Mouse (Mus musculus) limb, embryonic 13.5 days (tissue): ENCODE data around the gene Mpv17. TPM values are rescaled to one million over a fixed set of nuclear protein-coding genes. Genes with fewer than 3 reads are reported as not detected.
A peak's percentile ranks its signal among the peaks of the same experiment; 100 is the strongest.

Experiments
- ATAC-seq: fragments of 200-750 bp; cut with Nextera tagmentation; 2 replicates; pipeline ENCODE4 v1.8.0; 2017; ENCODE audit warnings: low read depth, moderate number of reproducible peaks, moderate TSS enrichment; ENCODE audit not compliant: low FRiP score
- H3K27ac ChIP-seq: fragments of 300-500 bp; sonication (generic); 2 replicates; pipeline ENCODE4 v1.5.1; 2015; ENCODE audit warnings: inconsistent platforms, mild to moderate bottlenecking, moderate library complexity
- H3K27me3 ChIP-seq: fragments of 300-500 bp; sonication (generic); 2 replicates; pipeline ENCODE4 v1.6.1; 2015; ENCODE audit warnings: mild to moderate bottlenecking, inconsistent platforms
- H3K36me3 ChIP-seq: fragments of 300-500 bp; sonication (generic); 2 replicates; pipeline ENCODE4 v1.6.1; 2015; ENCODE audit warnings: inconsistent platforms, mild to moderate bottlenecking, moderate library complexity
- H3K4me1 ChIP-seq: fragments of 300-500 bp; sonication (generic); 2 replicates; pipeline ENCODE4 v1.6.1; 2015; ENCODE audit warnings: inconsistent platforms
- H3K4me2 ChIP-seq: fragments of 300-500 bp; sonication (generic); replicated peaks from 2 replicates; pipeline ENCODE4 v1.6.1; 2015; ENCODE audit warnings: inconsistent platforms, mild to moderate bottlenecking, moderate library complexity
- H3K4me3 ChIP-seq: fragments of 300-500 bp; sonication (generic); 2 replicates; pipeline ENCODE4 v1.5.1; 2015; ENCODE audit warnings: moderate library complexity, mild to moderate bottlenecking, inconsistent platforms
- H3K9ac ChIP-seq: fragments of 300-500 bp; sonication (generic); 2 replicates; pipeline ENCODE4 v1.6.1; 2015; ENCODE audit warnings: mild to moderate bottlenecking, inconsistent platforms
- H3K9me3 ChIP-seq: fragments of 300-500 bp; sonication (generic); 2 replicates; pipeline ENCODE4 v1.6.1; 2016; ENCODE audit warnings: inconsistent platforms
- WGBS: fragments of 180-500 bp; shearing (Covaris S2); methylation state at CpG from one replicate; pipeline ENCODE4 v1.1.7; 2015; 5-methylcytosine and 5-hydroxymethylcytosine counted together
- polyA plus RNA-seq: library from polyadenylated mRNA; unstranded; fragments of >200 nt; fragmentation: Nextera tagmentation; extraction: Ambion mirVana; gene quantifications from 2 replicates; pipeline ENCODE4 v1.2.1, GENCODE M21; 2015

Mpv17 gene
- polyA plus RNA-seq, 1 experiment from 2014 or later, result 69.4 TPM

- WGBS, result under 1% methylated on average over 25 of the region's 25 CpGs
- Histone ChIP-seq H3K36me3 (peaks cover 3% of the 10 kb centered on the region), H3K27me3 (no peaks in the 10 kb centered on the region), H3K27ac (peak overlapping the region; percentile 97), H3K4me2 (peak overlapping the region; percentile 94), H3K4me3 (peak overlapping the region; percentile 90), H3K4me1 (peaks cover 10% of the 10 kb centered on the region; the same call in 1 of the 2 replicates), H3K9ac (peak overlapping the region; percentile 82), H3K9me3 (no peaks in the 10 kb centered on the region)
- peak; percentile 37; the same call in 1 of the 2 replicates for ATAC-seq
Measured at GRCm38 (mm10) chr5:31179301-31179765, 25.3 kb upstream of the Mpv17 start.

- no peak overlapping the region for H3K4me3 ChIP-seq
- H3K9me3 ChIP-seq, result no peaks in the 10 kb centered on the region
- no peak for ATAC-seq
- 92% methylated on average over 4 of the region's 4 CpGs for WGBS
- no peak overlapping the region for H3K27ac ChIP-seq
- H3K9ac ChIP-seq, result no peak overlapping the region
- H3K27me3 ChIP-seq, result no peaks in the 10 kb centered on the region
- H3K4me1 ChIP-seq, result no peaks in the 10 kb centered on the region
- H3K36me3 ChIP-seq, result peaks cover 97% of the 10 kb centered on the region
- no peak overlapping the region for H3K4me2 ChIP-seq
Measured at GRCm38 (mm10) chr5:31168630-31169029, 14.6 kb upstream of the Mpv17 start.

- Histone ChIP-seq H3K27me3 (no peaks in the 10 kb centered on the region), H3K27ac (no peak overlapping the region), H3K36me3 (peaks cover 89% of the 10 kb centered on the region), H3K4me3 (no peak overlapping the region), H3K4me2 (no peak overlapping the region), H3K4me1 (no peaks in the 10 kb centered on the region), H3K9me3 (no peaks in the 10 kb centered on the region), H3K9ac (no peak overlapping the region)
- no peak for ATAC-seq
- WGBS, result 85% methylated on average over 1 of the region's 1 CpGs
Measured at GRCm38 (mm10) chr5:31164878-31165277, 10.8 kb upstream of the Mpv17 start.

GRCm38 (mm10) chr5:31162462-31162861 lies 8.4 kb upstream of the Mpv17 start:
- Histone ChIP-seq H3K27ac (no peak overlapping the region), H3K4me2 (no peak overlapping the region), H3K9ac (no peak overlapping the region), H3K9me3 (no peaks in the 10 kb centered on the region), H3K4me3 (no peak overlapping the region), H3K4me1 (no peaks in the 10 kb centered on the region), H3K36me3 (peaks cover 89% of the 10 kb centered on the region), H3K27me3 (no peaks in the 10 kb centered on the region)
- no peak for ATAC-seq

- H3K9me3 ChIP-seq, result no peaks in the 10 kb centered on the region
- ATAC-seq, result peak; percentile 12; the same call in 1 of the 2 replicates
- whole genome bisulfite sequencing, result 37% methylated on average over 6 of the region's 6 CpGs
- peaks cover 50% of the 10 kb centered on the region for H3K36me3 ChIP-seq
- peaks cover 14% of the 10 kb centered on the region for H3K4me1 ChIP-seq
- no peaks in the 10 kb centered on the region for H3K27me3 ChIP-seq
- H3K4me3 ChIP-seq, result peak overlapping the region; percentile 62
- peak overlapping the region; percentile 90 for H3K4me2 ChIP-seq
- no peak overlapping the region for H3K27ac ChIP-seq
- H3K9ac ChIP-seq, result peak overlapping the region; percentile 70
Measured at GRCm38 (mm10) chr5:31153516-31154151, 417 bp downstream of the Mpv17 start.

GRCm38 (mm10) chr5:31151746-31152145 lies 2.3 kb downstream of the Mpv17 start:
- Histone ChIP-seq H3K4me3 (no peak overlapping the region), H3K27me3 (no peaks in the 10 kb centered on the region), H3K4me1 (peaks cover 14% of the 10 kb centered on the region), H3K36me3 (peaks cover 46% of the 10 kb centered on the region), H3K4me2 (no peak overlapping the region), H3K9me3 (no peaks in the 10 kb centered on the region), H3K9ac (no peak overlapping the region), H3K27ac (no peak overlapping the region)
- ATAC-seq, result no peak
- 87% methylated on average over 3 of the region's 3 CpGs for WGBS

GRCm38 (mm10) chr5:31149781-31150180 lies 4.3 kb downstream of the Mpv17 start:
- peaks cover 11% of the 10 kb centered on the region for H3K4me1 ChIP-seq
- no peaks in the 10 kb centered on the region for H3K9me3 ChIP-seq
- H3K27ac ChIP-seq, result no peak overlapping the region
- peaks cover 51% of the 10 kb centered on the region for H3K36me3 ChIP-seq
- no peak overlapping the region for H3K4me2 ChIP-seq
- no peak for ATAC-seq
- no peaks in the 10 kb centered on the region for H3K27me3 ChIP-seq
- WGBS, result 95% methylated on average over 4 of the region's 4 CpGs
- H3K9ac ChIP-seq, result no peak overlapping the region
- H3K4me3 ChIP-seq, result no peak overlapping the region

GRCm38 (mm10) chr5:31138968-31139425 lies 15.1 kb downstream of the Mpv17 start:
- Histone ChIP-seq H3K36me3 (peaks cover 21% of the 10 kb centered on the region), H3K9me3 (no peaks in the 10 kb centered on the region), H3K9ac (no peak overlapping the region), H3K4me3 (peak overlapping the region; percentile 26; the same call in 1 of the 2 replicates), H3K4me1 (peaks cover 24% of the 10 kb centered on the region), H3K4me2 (peak overlapping the region; percentile 53), H3K27me3 (peaks cover 63% of the 10 kb centered on the region), H3K27ac (no peak overlapping the region)
- no peak for ATAC-seq
- WGBS, result 13% methylated on average over 9 of the region's 9 CpGs

- ATAC-seq, result no peak
- no peak within 1 kb of the TSS for H3K27ac ChIP-seq
- peaks cover 24% of the 10 kb centered on the region for H3K4me1 ChIP-seq
- no peak within 1 kb of the TSS for H3K9ac ChIP-seq
- 2% methylated on average over 52 of the region's 52 CpGs for WGBS
- H3K36me3 ChIP-seq, result peaks cover 17% of the 10 kb centered on the region
- H3K27me3 ChIP-seq, result peaks cover 69% of the 10 kb centered on the region
- H3K4me3 ChIP-seq, result peak within 1 kb of the TSS; percentile 26
- H3K9me3 ChIP-seq, result no peaks in the 10 kb centered on the region
- peak within 1 kb of the TSS; percentile 53 for H3K4me2 ChIP-seq
Measured at GRCm38 (mm10) chr5:31138241-31138967, 15.6 kb downstream of the Mpv17 start, which contains the start of gene Ucn. Gene Ucn, minus strand, starts transcription at chr5:31138829.

GRCm38 (mm10) chr5:31137658-31138057 lies 16.4 kb downstream of the Mpv17 start:
- WGBS, result 2% methylated on average over 13 of the region's 13 CpGs
- peaks cover 14% of the 10 kb centered on the region for H3K36me3 ChIP-seq
- peak overlapping the region; percentile 53 for H3K4me2 ChIP-seq
- peaks cover 24% of the 10 kb centered on the region for H3K4me1 ChIP-seq
- peaks cover 71% of the 10 kb centered on the region for H3K27me3 ChIP-seq
- ATAC-seq, result no peak
- H3K27ac ChIP-seq, result no peak overlapping the region
- no peaks in the 10 kb centered on the region for H3K9me3 ChIP-seq
- peak overlapping the region; percentile 26 for H3K4me3 ChIP-seq
- no peak overlapping the region for H3K9ac ChIP-seq

- no peak overlapping the region for H3K27ac ChIP-seq
- H3K27me3 ChIP-seq, result peaks cover 77% of the 10 kb centered on the region
- peaks cover 24% of the 10 kb centered on the region for H3K4me1 ChIP-seq
- under 1% methylated on average over 33 of the region's 33 CpGs for WGBS
- ATAC-seq, result no peak
- peak overlapping the region; percentile 26; the same call in 1 of the 2 replicates for H3K4me3 ChIP-seq
- peak overlapping the region; percentile 53 for H3K4me2 ChIP-seq
- peaks cover 12% of the 10 kb centered on the region for H3K36me3 ChIP-seq
- H3K9me3 ChIP-seq, result no peaks in the 10 kb centered on the region
- no peak overlapping the region for H3K9ac ChIP-seq
Measured at GRCm38 (mm10) chr5:31136730-31137424, 17.2 kb downstream of the Mpv17 start.

- Histone ChIP-seq H3K36me3 (no peaks in the 10 kb centered on the region), H3K27ac (no peak overlapping the region), H3K9me3 (no peaks in the 10 kb centered on the region), H3K4me1 (no peaks in the 10 kb centered on the region), H3K27me3 (peaks cover 9% of the 10 kb centered on the region), H3K4me2 (no peak overlapping the region), H3K9ac (no peak overlapping the region), H3K4me3 (no peak overlapping the region)
- no peak for ATAC-seq
- WGBS, result 36% methylated on average over 5 of the region's 5 CpGs
Measured at GRCm38 (mm10) chr5:31126050-31126449, 28.0 kb downstream of the Mpv17 start.
